Mouse (Mus musculus) myocyte (in vitro differentiated cells): ENCODE data around the gene Fads3. TPM values are rescaled to one million over a fixed set of nuclear protein-coding genes. Genes with fewer than 3 reads are reported as not detected.

Source experiments
- H3K27me3 ChIP-seq: one replicate; pipeline ENCODE4 v1.6.1; 2011; ENCODE audit not compliant: control insufficient read depth, insufficient read depth, insufficient read length
- H3K36me3 ChIP-seq: one replicate; pipeline ENCODE4 v1.6.1; 2011; ENCODE audit not compliant: control insufficient read depth, insufficient read depth
- H3K4me2 ChIP-seq: one replicate; pipeline ENCODE4 v1.6.1; 2011; ENCODE audit warnings: low read depth, control low read depth
- H3K4me3 ChIP-seq: one replicate; pipeline ENCODE4 v1.5.1; 2011; ENCODE audit warnings: mild to moderate bottlenecking, control low read depth, moderate library complexity
- H3K79me2 ChIP-seq: one replicate; pipeline ENCODE4 v1.6.1; 2011; ENCODE audit not compliant: control insufficient read depth, insufficient read depth
- H3ac ChIP-seq: one replicate; pipeline ENCODE4 v1.6.1; 2011; ENCODE audit not compliant: control insufficient read depth, insufficient read length
- CEBPB ChIP-seq: IDR thresholded peaks from 2 replicates; pipeline ENCODE4 v1.6.1; 2011; ENCODE audit warnings: mild to moderate bottlenecking, moderate library complexity; ENCODE audit not compliant: poor library complexity, insufficient read depth, severe bottlenecking
- E2F4 ChIP-seq: IDR thresholded peaks from one replicate; pipeline ENCODE4 v1.6.1; 2011; ENCODE audit warnings: mild to moderate bottlenecking, control low read depth, moderate library complexity; ENCODE audit not compliant: insufficient read depth
- MAX ChIP-seq: IDR thresholded peaks from one replicate; pipeline ENCODE4 v1.6.1; 2011; ENCODE audit warnings: low read depth, mild to moderate bottlenecking, control low read depth
- MYOD1 ChIP-seq, 3 experiments: IDR thresholded peaks; one replicate each; pipeline ENCODE4 v1.6.1; 2011; ENCODE audit warnings: control low read depth in 2 of 3, low read depth in 2 of 3, mild to moderate bottlenecking in 2 of 3, moderate library complexity in 1 of 3; ENCODE audit not compliant: insufficient read length in 2 of 3, control insufficient read depth in 1 of 3
- MYOG ChIP-seq, 3 experiments: IDR thresholded peaks; one replicate each; pipeline ENCODE4 v1.6.1; 2011; ENCODE audit warnings: control low read depth in 2 of 3, low read depth in 2 of 3, mild to moderate bottlenecking in 2 of 3; ENCODE audit not compliant: insufficient read length in 2 of 3, control insufficient read depth in 1 of 3, insufficient read depth in 1 of 3
- POLR2A ChIP-seq: IDR thresholded peaks from one replicate; pipeline ENCODE4 v1.6.1; 2011; ENCODE audit warnings: low read depth, mild to moderate bottlenecking, control low read depth, moderate library complexity; ENCODE audit not compliant: insufficient read length
- POLR2AphosphoS2 ChIP-seq: IDR thresholded peaks from one replicate; pipeline ENCODE4 v1.6.1; 2011; ENCODE audit warnings: low read depth, control low read depth; ENCODE audit not compliant: insufficient read length
- REST ChIP-seq: IDR thresholded peaks from one replicate; pipeline ENCODE4 v1.6.1; 2011; ENCODE audit warnings: mild to moderate bottlenecking, control low read depth, moderate library complexity; ENCODE audit not compliant: insufficient read depth, insufficient read length
- SRF ChIP-seq: IDR thresholded peaks from one replicate; pipeline ENCODE4 v1.6.1; 2011; ENCODE audit warnings: low read depth; ENCODE audit not compliant: control insufficient read depth, insufficient read length
- TCF12 ChIP-seq: IDR thresholded peaks from one replicate; pipeline ENCODE4 v1.6.1; 2011; ENCODE audit warnings: mild to moderate bottlenecking, control low read depth; ENCODE audit not compliant: poor library complexity, insufficient read depth, severe bottlenecking
- TCF3 ChIP-seq: IDR thresholded peaks from one replicate; pipeline ENCODE4 v1.6.1; 2011; ENCODE audit warnings: low read depth, control low read depth; ENCODE audit not compliant: insufficient read length
- USF1 ChIP-seq: IDR thresholded peaks from one replicate; pipeline ENCODE4 v1.6.1; 2011; ENCODE audit warnings: low read depth, mild to moderate bottlenecking, control low read depth, moderate library complexity
- polyA plus RNA-seq: library from polyadenylated mRNA; unstranded; fragments of >200 nt; fragmentation: generic; extraction: Trizol; gene quantifications from one replicate; pipeline ENCODE4 v1.2.1, GENCODE M21; 2012; ENCODE audit warnings: missing spikeins

Gene Fads3
- polyA plus RNA-seq, 1 experiment, result 557 TPM

DNA sequence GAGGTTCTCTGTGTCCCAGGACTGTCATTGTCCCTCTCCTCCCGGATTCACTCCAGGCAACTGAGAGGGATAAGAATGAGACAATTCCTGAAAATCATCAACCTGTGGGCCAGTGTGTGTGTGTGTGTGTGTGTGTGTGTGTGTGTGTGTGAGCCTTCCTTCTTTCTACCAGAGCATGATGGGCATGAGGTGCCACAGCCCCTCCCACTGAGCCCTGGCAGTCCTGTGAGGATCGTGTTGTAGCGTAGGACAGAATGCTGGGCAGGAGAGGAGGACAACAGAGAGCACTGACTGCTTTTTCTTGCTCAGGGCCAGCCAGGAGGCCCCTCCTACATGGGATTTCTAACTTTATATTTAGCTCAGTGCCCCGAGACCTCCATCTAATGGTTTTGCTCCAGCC lies 1.4 kb downstream of the Fads3 start:
- H3K4me2 ChIP-seq, result peak overlapping the region; percentile 99
- H3K27me3 ChIP-seq, result no peaks in the 10 kb centered on the region
- peaks cover 53% of the 10 kb centered on the region for H3K79me2 ChIP-seq
- H3K4me3 ChIP-seq, result peak overlapping the region; percentile 90
- peak overlapping the region; percentile 71 for H3ac ChIP-seq
- TF ChIP-seq POLR2AphosphoS2 (peak; percentile 90), MAX (peak; percentile 12), POLR2A (peak; percentile 84), E2F4 (no peak), REST (no peak)
- H3K36me3 ChIP-seq, result peaks cover 24% of the 10 kb centered on the region

GRCm38 (mm10) chr19:10043643-10044042 lies 2.3 kb downstream of the Fads3 start:
- Histone ChIP-seq H3K4me2 (peak overlapping the region; percentile 99), H3K4me3 (peak overlapping the region; percentile 90)

DNA sequence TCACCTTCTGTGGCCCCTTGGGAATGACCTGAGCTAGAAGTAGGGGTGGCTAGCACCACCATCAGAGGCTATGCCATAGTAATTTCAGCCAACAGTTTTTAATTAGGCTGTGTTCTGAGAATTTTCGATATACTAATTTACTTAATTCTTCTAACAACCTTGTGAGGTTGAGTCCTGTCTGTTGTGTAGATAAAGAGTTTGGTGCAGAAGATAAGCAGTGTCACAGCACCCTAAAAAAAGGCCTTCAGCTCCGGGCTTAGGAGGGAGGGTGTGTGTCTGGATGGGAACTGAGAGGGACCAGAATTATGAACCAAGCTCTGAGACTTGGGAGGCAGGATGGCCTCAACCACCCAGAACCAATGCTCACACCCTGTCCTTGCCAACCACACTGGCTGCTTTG lies 4.3 kb downstream of the Fads3 start:
- H3K4me2 ChIP-seq, result peak overlapping the region; percentile 99
- H3ac ChIP-seq, result no peak overlapping the region
- no peaks in the 10 kb centered on the region for H3K27me3 ChIP-seq
- H3K36me3 ChIP-seq, result peaks cover 46% of the 10 kb centered on the region
- peaks cover 82% of the 10 kb centered on the region for H3K79me2 ChIP-seq
- TF ChIP-seq POLR2AphosphoS2, result peak; percentile 47
- peak; percentile 29 for TF ChIP-seq POLR2A
- no peak for TF ChIP-seq CEBPB
- TF ChIP-seq E2F4, result no peak
- no peak for TF ChIP-seq SRF
- peak overlapping the region; percentile 90 for H3K4me3 ChIP-seq

More at GRCm38 (mm10) chr19:10043643-10044042, 2.3 kb downstream of the Fads3 start:
- no peak for TF ChIP-seq SRF
- peak; percentile 95 for TF ChIP-seq CEBPB
- no peak for TF ChIP-seq E2F4
- TF ChIP-seq REST, result no peak
- TF ChIP-seq TCF12, result peak; percentile 67
- TF ChIP-seq MYOG (IDR thresholded peaks at IDR 0.05; ENCODE audit: control insufficient read depth in 1 of 3, insufficient read depth in 1 of 3, insufficient read length in 2 of 3, low read depth in 2 of 3), result peak; percentile 76 to 96 (median 78)
- peak; percentile 85 for TF ChIP-seq POLR2AphosphoS2
- TF ChIP-seq USF1, result no peak
- TF ChIP-seq MAX, result no peak
- peak; percentile 52 for TF ChIP-seq POLR2A
- peak; percentile 39 to 90 (median 86) for TF ChIP-seq MYOD1 (IDR thresholded peaks at IDR 0.05; ENCODE audit: control insufficient read depth in 1 of 3, insufficient read length in 2 of 3, low read depth in 2 of 3)
- peak; percentile 18 for TF ChIP-seq TCF3
- H3K36me3 ChIP-seq, result peaks cover 30% of the 10 kb centered on the region
- H3ac ChIP-seq, result no peak overlapping the region
- H3K79me2 ChIP-seq, result peaks cover 61% of the 10 kb centered on the region
- H3K27me3 ChIP-seq, result no peaks in the 10 kb centered on the region

GRCm38 (mm10) chr19:10046346-10046745 lies 5.0 kb downstream of the Fads3 start:
- peaks cover 88% of the 10 kb centered on the region for H3K79me2 ChIP-seq
- H3K36me3 ChIP-seq, result peaks cover 52% of the 10 kb centered on the region
- no peak overlapping the region for H3ac ChIP-seq
- peak overlapping the region; percentile 99 for H3K4me2 ChIP-seq
- TF ChIP-seq POLR2A, result no peak
- TF ChIP-seq POLR2AphosphoS2, result peak; percentile 56
- TF ChIP-seq REST, result no peak
- H3K27me3 ChIP-seq, result no peaks in the 10 kb centered on the region
- peak overlapping the region; percentile 90 for H3K4me3 ChIP-seq

DNA sequence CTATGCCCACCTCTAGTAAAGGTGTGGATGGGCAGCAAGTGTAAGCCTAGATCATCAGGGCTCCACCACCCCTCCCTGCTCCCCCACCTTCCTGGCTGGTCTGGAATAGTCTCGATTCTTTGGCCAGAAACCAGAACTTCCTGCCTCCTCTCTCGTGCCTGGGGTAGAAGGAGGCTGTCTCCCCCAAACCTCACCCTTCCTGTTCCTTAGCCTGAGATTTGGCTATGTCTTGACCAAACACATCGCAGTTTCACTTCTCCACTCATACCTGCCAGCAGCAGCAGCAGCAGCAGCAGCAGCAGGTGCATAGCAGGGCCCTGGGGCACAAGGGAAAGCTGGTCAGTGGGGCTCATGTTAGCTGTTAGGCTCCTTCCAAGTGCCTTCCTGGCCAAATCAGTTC lies 5.6 kb downstream of the Fads3 start:
- H3K4me2 ChIP-seq, result peak overlapping the region; percentile 99

DNA sequence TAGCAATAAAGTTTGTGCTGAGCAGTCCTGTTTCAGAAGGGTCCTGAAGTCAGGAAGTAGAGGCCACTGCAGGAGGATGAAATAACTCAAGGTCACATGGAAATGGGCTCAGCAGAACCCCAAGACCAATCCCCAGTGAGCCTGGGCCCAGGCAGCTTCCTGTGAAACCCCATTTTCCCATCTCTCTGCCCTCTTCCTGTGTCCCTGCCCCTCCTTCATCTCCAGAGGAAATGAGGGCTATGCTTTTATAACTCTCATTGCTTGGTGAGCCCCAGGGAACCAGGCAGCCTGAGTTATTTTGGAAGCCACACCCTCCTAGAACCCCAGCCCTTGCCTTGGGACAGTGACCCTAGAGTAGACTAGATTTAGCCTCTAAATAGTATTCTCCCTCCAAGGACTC lies 8.2 kb downstream of the Fads3 start:
- Histone ChIP-seq H3K79me2 (peaks cover 77% of the 10 kb centered on the region), H3K27me3 (no peaks in the 10 kb centered on the region), H3K36me3 (peaks cover 65% of the 10 kb centered on the region), H3K4me2 (peak overlapping the region; percentile 19), H3ac (no peak overlapping the region), H3K4me3 (no peak overlapping the region)
- no peak for TF ChIP-seq USF1
- no peak for TF ChIP-seq POLR2A
- no peak for TF ChIP-seq CEBPB
- TF ChIP-seq TCF12, result no peak
- no peak for TF ChIP-seq MAX
- TF ChIP-seq E2F4, result no peak
- no peak for TF ChIP-seq REST
- TF ChIP-seq MYOD1 (IDR thresholded peaks at IDR 0.05; ENCODE audit: control insufficient read depth in 1 of 3, insufficient read length in 2 of 3, low read depth in 2 of 3), result no peak
- TF ChIP-seq SRF, result no peak
- TF ChIP-seq MYOG (IDR thresholded peaks at IDR 0.05; ENCODE audit: control insufficient read depth in 1 of 3, insufficient read depth in 1 of 3, insufficient read length in 2 of 3, low read depth in 2 of 3), result no peak
- TF ChIP-seq TCF3, result no peak

More for the DNA sequence above, 5.6 kb downstream of the Fads3 start:
- no peak overlapping the region for H3K4me3 ChIP-seq
- peaks cover 91% of the 10 kb centered on the region for H3K79me2 ChIP-seq
- TF ChIP-seq POLR2AphosphoS2, result peak; percentile 27
- no peak for TF ChIP-seq REST
- no peaks in the 10 kb centered on the region for H3K27me3 ChIP-seq
- H3K36me3 ChIP-seq, result peaks cover 53% of the 10 kb centered on the region
- H3ac ChIP-seq, result no peak overlapping the region
